Mouse (Mus musculus) liver, embryonic 11.5 days (tissue): Measurements from ENCODE around the gene Adgra3. TPM values are rescaled to one million over a fixed set of nuclear protein-coding genes. Genes with fewer than 3 reads are reported as not detected.

Experiments used
- ATAC-seq: fragments of 200-750 bp; cut with Nextera tagmentation; replicated peaks from 2 replicates; pipeline ENCODE4 v1.8.0; 2017; ENCODE audit warnings: moderate number of reproducible peaks, mild to moderate bottlenecking, moderate TSS enrichment, moderate library complexity; ENCODE audit not compliant: low FRiP score
- DNase-seq: peaks from one replicate; pipeline ENCODE4 v3.0.0-alpha.2; 2017; ENCODE audit warnings: low spot score
- H3K27ac ChIP-seq: fragments of 300-500 bp; sonication (generic); 2 replicates; pipeline ENCODE4 v1.5.1; 2014; ENCODE audit warnings: mild to moderate bottlenecking, low read depth, low read length, control low read depth
- H3K27me3 ChIP-seq: fragments of 300-500 bp; sonication (generic); replicated peaks from 2 replicates; pipeline ENCODE4 v1.6.1; 2014; ENCODE audit warnings: low read length, mixed read lengths; ENCODE audit not compliant: control insufficient read depth, insufficient read depth
- H3K36me3 ChIP-seq: fragments of 300-500 bp; sonication (generic); 2 replicates; pipeline ENCODE4 v1.6.1; 2014; ENCODE audit warnings: mild to moderate bottlenecking, low read length, moderate library complexity, mixed read lengths; ENCODE audit not compliant: control insufficient read depth, insufficient read depth
- H3K4me1 ChIP-seq: fragments of 300-500 bp; sonication (generic); replicated peaks from 2 replicates; pipeline ENCODE4 v1.6.1; 2014; ENCODE audit warnings: low read length, mixed read lengths; ENCODE audit not compliant: control insufficient read depth, insufficient read depth
- H3K4me2 ChIP-seq: fragments of 300-500 bp; sonication (generic); 2 replicates; pipeline ENCODE4 v1.6.1; 2014; ENCODE audit warnings: mild to moderate bottlenecking, control low read depth, moderate library complexity
- H3K4me3 ChIP-seq: fragments of 300-500 bp; sonication (generic); 2 replicates; pipeline ENCODE4 v1.5.1; 2014; ENCODE audit warnings: low read depth, low read length, control low read depth
- H3K9ac ChIP-seq: fragments of 300-500 bp; sonication (generic); 2 replicates; pipeline ENCODE4 v1.6.1; 2014; ENCODE audit warnings: low read depth, low read length, control low read depth
- H3K9me3 ChIP-seq: fragments of 300-500 bp; sonication (generic); 2 replicates; pipeline ENCODE4 v1.6.1; 2016; ENCODE audit warnings: low read length, inconsistent platforms, mixed read lengths; ENCODE audit not compliant: control insufficient read depth
- WGBS: fragments of 180-500 bp; shearing (Covaris S2); extraction: QIAGEN DNeasy Blood & Tissue Kit; methylation state at CpG from one replicate; pipeline ENCODE4 v1.1.7; 2014; 5-methylcytosine and 5-hydroxymethylcytosine counted together
- polyA plus RNA-seq: library from polyadenylated mRNA; unstranded; fragments of >200 nt; fragmentation: Nextera tagmentation; extraction: Ambion mirVana; gene quantifications from 2 replicates; pipeline ENCODE4 v1.2.1, GENCODE M21; 2014

The Adgra3 gene
- polyA plus RNA-seq, 1 experiment from 2014 or later, result 16.1 TPM

DNA sequence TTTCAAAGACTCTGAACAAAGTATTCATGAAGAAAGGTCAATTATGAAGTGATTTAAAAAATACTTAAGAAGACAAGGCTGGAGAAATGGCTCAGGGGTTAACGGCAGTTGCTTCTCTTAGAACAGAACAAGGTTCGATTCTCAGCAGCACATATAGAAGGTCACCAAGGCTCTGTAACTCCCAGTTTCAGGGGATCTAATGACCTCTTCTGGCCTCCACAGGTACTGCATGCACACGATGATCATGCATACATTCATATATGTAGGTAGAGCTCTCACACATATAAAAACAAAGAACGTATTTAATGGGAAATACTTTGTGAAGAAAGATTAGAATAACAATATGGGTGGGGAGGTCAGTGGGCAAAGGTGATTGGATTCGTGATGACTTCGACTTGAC lies 56.5 kb downstream of the Adgra3 start:
- no peak for ATAC-seq
- Histone ChIP-seq H3K27me3 (no peaks in the 10 kb centered on the region), H3K27ac (no peak overlapping the region), H3K9me3 (no peaks in the 10 kb centered on the region), H3K4me1 (no peaks in the 10 kb centered on the region), H3K4me3 (no peak overlapping the region), H3K36me3 (peaks cover 2% of the 10 kb centered on the region), H3K9ac (no peak overlapping the region), H3K4me2 (no peak overlapping the region)
- 81% methylated on average over 6 of the region's 6 CpGs for WGBS
- DNase-seq, result no peak

DNA sequence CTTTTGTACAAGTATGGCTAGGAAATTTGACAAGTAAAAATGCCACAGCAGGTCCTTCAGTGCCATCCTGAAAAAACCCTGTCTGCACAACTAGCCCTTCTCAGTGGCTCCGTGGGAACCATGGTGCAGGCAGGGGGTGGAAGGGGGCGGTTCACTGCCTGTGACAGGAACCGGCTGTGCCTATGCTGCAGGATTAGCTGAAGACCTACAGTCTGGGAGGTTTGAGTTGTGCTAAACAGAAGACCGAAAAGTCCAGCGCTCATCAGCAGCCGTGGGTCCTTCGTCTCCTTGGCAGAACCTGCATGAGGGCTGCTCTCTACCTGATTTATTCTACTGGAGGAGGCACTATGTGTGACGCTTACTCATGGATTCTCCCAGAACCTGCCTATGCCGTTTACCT lies 59.0 kb downstream of the Adgra3 start:
- no peak overlapping the region for H3K4me3 ChIP-seq
- DNase-seq, result no peak
- H3K36me3 ChIP-seq, result peaks cover 2% of the 10 kb centered on the region
- 77% methylated on average over 9 of the region's 9 CpGs for whole genome bisulfite sequencing
- H3K27me3 ChIP-seq, result no peaks in the 10 kb centered on the region
- ATAC-seq, result no peak
- H3K27ac ChIP-seq, result no peak overlapping the region
- no peaks in the 10 kb centered on the region for H3K9me3 ChIP-seq
- H3K4me1 ChIP-seq, result no peaks in the 10 kb centered on the region
- H3K4me2 ChIP-seq, result no peak overlapping the region
- no peak overlapping the region for H3K9ac ChIP-seq

GRCm38 (mm10) chr5:49997019-49997418 lies 61.8 kb downstream of the Adgra3 start:
- H3K4me2 ChIP-seq, result no peak overlapping the region
- DNase-seq, result no peak
- peaks cover 2% of the 10 kb centered on the region for H3K36me3 ChIP-seq
- no peak overlapping the region for H3K27ac ChIP-seq
- ATAC-seq, result no peak
- no peak overlapping the region for H3K9ac ChIP-seq
- no peaks in the 10 kb centered on the region for H3K4me1 ChIP-seq
- H3K27me3 ChIP-seq, result no peaks in the 10 kb centered on the region
- 88% methylated on average over 6 of the region's 6 CpGs for WGBS
- no peak overlapping the region for H3K4me3 ChIP-seq
- no peaks in the 10 kb centered on the region for H3K9me3 ChIP-seq

GRCm38 (mm10) chr5:49996457-49996856 lies 62.3 kb downstream of the Adgra3 start:
- DNase-seq (no peak), ATAC-seq (no peak)
- Histone ChIP-seq H3K9ac (no peak overlapping the region), H3K4me3 (no peak overlapping the region), H3K27ac (no peak overlapping the region), H3K9me3 (no peaks in the 10 kb centered on the region), H3K4me1 (no peaks in the 10 kb centered on the region), H3K4me2 (no peak overlapping the region), H3K27me3 (no peaks in the 10 kb centered on the region), H3K36me3 (peaks cover 2% of the 10 kb centered on the region)
- 86% methylated on average over 11 of the region's 11 CpGs for WGBS

DNA sequence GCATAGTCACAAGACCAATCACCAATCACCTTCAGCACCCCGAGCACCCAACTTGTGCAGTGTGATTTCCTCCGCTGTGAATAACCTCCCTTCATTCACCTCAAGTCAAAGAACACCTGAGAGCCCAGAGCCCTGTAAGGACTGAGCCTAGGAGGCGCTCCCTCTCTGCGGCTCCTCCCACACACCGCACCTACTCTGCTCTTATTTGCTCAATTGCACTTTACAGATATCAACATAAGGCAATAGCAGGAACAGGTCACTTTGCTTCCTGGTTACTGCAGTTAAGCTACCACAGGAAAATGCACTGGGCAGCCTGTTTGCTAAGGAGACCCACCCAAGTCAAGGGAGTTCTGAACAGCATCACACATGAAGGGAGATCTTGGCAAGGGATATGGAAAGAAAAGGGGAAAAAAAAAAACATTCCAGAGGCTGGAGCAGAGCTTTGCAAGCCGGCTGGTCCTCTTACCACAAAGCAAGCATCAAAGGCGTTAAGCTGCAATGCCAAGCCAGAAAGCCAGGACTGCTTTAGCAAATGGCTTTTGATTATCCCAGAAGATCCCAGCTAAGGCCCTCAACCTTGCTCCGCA lies 68.0 kb downstream of the Adgra3 start:
- no peak for ATAC-seq
- peaks cover under 1% of the 10 kb centered on the region; the same call in 1 of the 2 replicates for H3K36me3 ChIP-seq
- no peak overlapping the region for H3K4me3 ChIP-seq
- no peaks in the 10 kb centered on the region for H3K27me3 ChIP-seq
- H3K9me3 ChIP-seq, result no peaks in the 10 kb centered on the region
- no peaks in the 10 kb centered on the region for H3K4me1 ChIP-seq
- 85% methylated on average over 8 of the region's 8 CpGs for WGBS
- no peak overlapping the region for H3K9ac ChIP-seq
- no peak for DNase-seq
- H3K4me2 ChIP-seq, result no peak overlapping the region
- H3K27ac ChIP-seq, result no peak overlapping the region

- no peak for ATAC-seq
- Histone ChIP-seq H3K4me3 (no peak overlapping the region), H3K36me3 (peaks cover 7% of the 10 kb centered on the region; the same call in 1 of the 2 replicates), H3K9me3 (no peaks in the 10 kb centered on the region), H3K27me3 (no peaks in the 10 kb centered on the region), H3K4me2 (no peak overlapping the region), H3K9ac (no peak overlapping the region), H3K27ac (no peak overlapping the region), H3K4me1 (no peaks in the 10 kb centered on the region; the same call in 1 of the 2 replicates)
- 83% methylated on average over 10 of the region's 10 CpGs for WGBS
- DNase-seq, result no peak
These were observed 70.6 kb downstream of the Adgra3 start for GRCm38 (mm10) chr5:49988015-49988798.

DNA sequence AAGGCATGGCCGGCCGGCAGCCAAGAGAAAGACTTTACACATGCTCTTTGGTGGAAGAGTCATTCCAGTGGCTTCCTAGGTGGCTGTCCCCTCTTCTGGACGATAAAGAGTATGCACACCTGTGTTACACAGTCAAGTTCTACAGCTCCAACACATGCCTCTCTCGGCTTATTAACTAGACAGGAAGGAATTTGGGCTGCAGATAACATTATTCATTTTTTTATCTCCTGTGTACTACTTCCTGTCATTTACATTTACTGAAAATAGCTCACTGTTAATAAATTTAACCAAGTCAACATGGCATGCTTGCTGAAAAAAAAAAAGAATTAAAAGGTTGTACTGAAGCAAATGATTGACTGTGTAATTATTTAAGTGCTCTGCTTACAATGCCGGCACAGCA lies 78.1 kb downstream of the Adgra3 start:
- 54% methylated on average over 5 of the region's 5 CpGs for WGBS
- Histone ChIP-seq H3K4me1 (peaks cover 4% of the 10 kb centered on the region; the same call in 1 of the 2 replicates), H3K4me3 (no peak overlapping the region), H3K9ac (no peak overlapping the region), H3K27ac (no peak overlapping the region), H3K9me3 (no peaks in the 10 kb centered on the region), H3K27me3 (no peaks in the 10 kb centered on the region), H3K4me2 (no peak overlapping the region), H3K36me3 (peaks cover 5% of the 10 kb centered on the region; the same call in 1 of the 2 replicates)
- DNase-seq (no peak), ATAC-seq (no peak)

DNA sequence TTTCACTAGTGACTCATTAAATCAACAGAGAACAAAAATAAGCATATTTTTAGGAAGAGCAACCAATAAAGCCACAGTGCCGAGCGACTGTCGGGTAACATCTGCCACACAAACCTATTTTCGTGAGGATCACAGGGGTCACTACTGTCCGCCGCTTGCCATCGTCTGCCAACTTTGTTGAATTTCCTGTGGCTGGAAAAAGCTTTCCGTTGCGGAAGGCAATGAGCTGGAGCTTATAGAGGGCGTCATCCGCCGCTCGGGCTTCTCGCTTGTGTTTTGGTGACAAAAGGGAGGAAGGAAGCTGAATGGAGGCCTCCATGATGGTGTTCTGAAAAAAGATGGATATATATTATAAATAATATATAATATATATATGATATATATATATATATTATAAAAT lies 79.6 kb downstream of the Adgra3 start:
- no peaks in the 10 kb centered on the region for H3K27me3 ChIP-seq
- WGBS, result 90% methylated on average over 14 of the region's 14 CpGs

More for the DNA sequence above, 79.6 kb downstream of the Adgra3 start:
- no peak overlapping the region for H3K9ac ChIP-seq
- DNase-seq, result no peak
- no peak overlapping the region for H3K27ac ChIP-seq
- no peak for ATAC-seq
- 0 out of 2 replicates have a peak, but pooled peaks cover under 1% of the 10 kb centered on the region for H3K36me3 ChIP-seq
- no peak overlapping the region for H3K4me2 ChIP-seq
- peaks cover 4% of the 10 kb centered on the region; the same call in 1 of the 2 replicates for H3K4me1 ChIP-seq
- no peak overlapping the region for H3K4me3 ChIP-seq
- H3K9me3 ChIP-seq, result no peaks in the 10 kb centered on the region
